Mouse (Mus musculus) gastrocnemius, postnatal 36 days (tissue): ENCODE data around the gene Slc6a19. TPM values are rescaled to one million over a fixed set of nuclear protein-coding genes. Genes with fewer than 3 reads are reported as not detected.
"Not testable (repeated sequence)": the region's sequence is repeated elsewhere in the genome, so short reads cannot be mapped to it uniquely, and the experiment has no call there.

Experiments
- DNase-seq, 2 experiments: peaks; one replicate each; pipeline ENCODE4 v3.0.0; 2022
- intact Hi-C: fragments of 180-260 bp; cut with DNase I; formaldehyde crosslinking; loops from one replicate; pipeline ENCODE4 v1.15.1; 2025
- long read RNA-seq, 2 experiments: library from polyadenylated mRNA; stranded (forward); transcript quantifications; one replicate each; pipeline ENCODE4 v2.0.0; 2021
- total RNA-seq, 2 experiments: library from RNA; stranded (reverse); gene quantifications; 2 replicates each; pipeline ENCODE4 v1.2.3; 2021

The Slc6a19 gene
- not detected for total RNA-seq
- long read RNA-seq, experiment 1 = 0 reads
- long read RNA-seq, experiment 2, partial matches to known transcripts = 1 of 1 reads
- long read RNA-seq, experiment 2, other reads (novel, unspliced or antisense) = 0 of 1 reads

DNA sequence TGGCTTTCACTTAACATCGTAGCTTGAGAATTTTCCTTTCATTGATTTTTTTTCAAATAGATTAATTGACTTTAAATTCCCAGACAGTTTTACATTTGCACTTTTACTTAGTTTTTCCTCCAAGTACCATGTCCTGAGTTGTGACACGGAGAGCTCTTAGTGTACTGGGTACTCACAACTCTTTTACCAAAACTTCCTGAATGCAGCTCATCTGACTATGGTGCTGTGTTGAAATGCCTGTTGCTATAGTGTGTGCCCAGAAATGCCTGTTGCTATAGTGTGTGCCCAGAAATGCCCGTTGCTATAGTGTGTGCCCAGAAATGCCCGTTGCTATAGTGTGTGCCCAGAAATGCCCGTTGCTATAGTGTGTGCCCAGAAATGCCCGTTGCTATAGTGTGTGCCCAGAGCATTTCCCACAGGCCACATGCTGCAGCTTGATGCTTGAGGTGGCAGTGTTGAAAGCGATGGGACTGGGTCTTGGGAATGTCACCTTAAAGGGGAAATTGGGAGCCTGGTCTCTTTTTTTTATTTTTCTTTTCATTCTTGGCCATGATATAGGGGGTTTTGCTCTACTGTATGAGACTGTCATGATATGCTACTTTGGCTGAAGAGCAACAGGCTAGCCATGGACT is at the start of gene Slc6a19:
TSS of gene Slc6a19 (minus strand) at position 172 of the 632 bp plus-strand sequence.
- DNase-seq = no peak
- intact Hi-C loops = no loop called here

DNA sequence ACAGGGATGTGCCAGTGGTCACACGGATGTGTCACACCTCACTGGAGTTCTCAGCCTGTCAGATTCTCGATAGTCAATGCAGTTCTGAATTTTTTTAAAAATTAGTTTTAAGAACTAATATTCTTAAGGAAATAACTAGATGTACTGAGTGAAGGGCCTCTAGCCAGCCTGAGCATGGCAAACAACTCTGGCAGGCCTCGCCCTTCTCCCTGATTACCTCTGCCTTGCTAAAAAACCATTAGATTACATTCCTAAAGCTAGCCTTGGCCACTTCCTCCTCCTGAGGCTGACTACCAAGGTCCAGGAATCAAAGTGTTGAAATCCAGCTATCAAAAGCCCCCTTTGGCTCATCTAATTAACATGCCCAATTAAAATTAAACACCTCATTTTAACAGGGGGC is 46.6 kb upstream of the Slc6a19 start:
- intact Hi-C loops = loop anchor here (10.0 kb wide), 1 partner anchor 1706 kb away; no protein-coding TSS in a partner anchor
- no peak for DNase-seq

DNA sequence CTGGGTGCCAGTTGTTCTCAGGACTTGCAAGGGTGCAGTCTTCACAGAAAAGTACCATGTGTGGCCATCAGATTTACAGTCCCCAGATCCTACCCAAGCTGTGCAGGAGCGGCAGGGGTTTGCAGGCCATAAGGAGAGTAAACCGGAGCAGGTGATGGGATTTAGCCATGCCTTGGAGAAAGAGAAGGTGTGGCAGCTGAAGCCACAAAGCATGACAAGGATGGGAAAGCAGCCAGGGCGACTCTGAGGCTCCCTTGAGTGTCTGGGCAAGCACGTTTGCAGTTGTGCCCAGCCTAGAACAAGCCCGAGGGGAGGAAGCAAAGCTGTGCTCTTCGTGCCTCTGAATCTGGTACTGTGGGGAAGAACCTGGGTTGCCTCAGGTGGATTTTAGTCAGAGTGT is 45.8 kb upstream of the Slc6a19 start:
- no peak for DNase-seq
- intact Hi-C loops = loop anchor here (10.0 kb wide), 1 partner anchor 1706 kb away; no protein-coding TSS in a partner anchor

DNA sequence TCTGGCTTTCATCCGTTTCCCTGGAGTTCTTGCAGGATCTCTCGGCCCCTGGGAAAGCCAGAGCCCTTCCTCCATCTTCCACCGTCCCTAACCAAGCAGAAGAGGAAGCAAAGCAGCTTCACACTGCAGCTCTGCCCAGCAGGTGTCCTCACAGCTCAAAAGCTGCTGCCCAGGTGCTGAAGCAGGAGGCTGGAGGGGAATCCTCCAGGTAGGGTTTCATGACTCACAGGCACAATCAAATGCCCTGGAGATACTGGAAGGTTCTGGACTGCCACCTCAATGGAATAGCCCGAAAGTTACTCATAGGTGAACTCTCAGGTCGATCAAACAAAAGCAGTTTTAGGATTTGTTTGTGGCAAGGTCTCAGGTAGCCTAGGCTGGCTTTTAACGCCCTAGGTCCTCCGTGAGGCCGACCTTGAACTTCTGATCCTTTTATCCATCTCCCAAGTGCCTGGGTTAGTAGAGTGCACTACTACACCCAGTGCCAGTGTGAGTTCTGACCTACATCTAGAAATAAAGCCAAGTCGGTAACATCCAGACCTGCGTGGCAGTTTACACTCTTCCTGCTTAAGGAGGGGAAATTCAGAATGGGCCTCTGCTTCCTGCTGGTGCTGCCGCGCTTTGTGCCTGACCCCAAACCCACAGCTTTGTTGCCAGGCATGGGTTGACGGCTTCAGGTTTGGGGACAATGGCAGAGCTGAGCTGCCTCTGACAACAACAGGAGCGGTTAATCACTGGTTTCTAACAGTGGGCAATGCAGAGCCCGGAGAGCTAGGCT is 44.2 kb upstream of the Slc6a19 start:
- no peak for DNase-seq
- intact Hi-C loops = no loop called here

DNA sequence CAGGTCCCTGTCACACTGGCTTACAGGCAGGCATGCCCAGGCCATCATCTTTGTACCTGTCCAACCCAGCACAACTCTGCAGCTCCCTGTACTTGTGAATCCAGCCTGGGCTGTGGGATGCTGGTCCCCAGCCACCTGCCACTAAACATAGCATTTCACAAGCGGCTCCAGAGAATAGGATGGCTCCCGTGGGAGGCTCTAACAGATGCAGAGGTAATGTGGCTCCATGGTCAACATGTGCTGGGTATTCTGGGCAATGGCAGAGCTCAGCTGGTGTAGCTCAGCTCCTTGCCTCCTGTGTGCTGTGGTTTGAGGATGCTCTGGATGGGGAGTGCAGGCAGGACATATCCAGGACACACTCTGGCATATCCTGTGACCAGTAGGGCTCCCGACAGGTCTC is 39.0 kb upstream of the Slc6a19 start:
- intact Hi-C loops = no loop called here
- DNase-seq = no peak

DNA sequence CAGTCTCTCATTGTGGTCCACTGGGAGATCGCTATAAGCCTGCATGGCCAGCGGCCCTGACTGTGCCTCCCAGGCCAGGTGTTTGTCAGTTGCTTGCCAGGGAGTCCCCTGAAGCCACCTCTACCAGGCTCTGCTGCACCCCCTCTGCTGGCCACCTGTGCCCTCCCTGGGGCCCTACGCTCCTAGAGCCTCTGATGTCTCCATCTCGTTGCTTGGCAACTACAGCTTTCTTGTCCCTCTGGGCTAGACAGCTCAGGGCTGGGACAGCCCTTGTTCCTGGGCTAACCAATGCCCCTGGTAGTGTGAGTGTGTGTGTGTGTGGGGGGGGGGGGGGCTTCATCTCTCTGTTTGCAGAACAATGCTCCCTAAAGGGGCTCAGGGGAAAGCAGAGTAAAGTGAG is 38.3 kb upstream of the Slc6a19 start:
- no peak for DNase-seq
- intact Hi-C loops = no loop called here

DNA sequence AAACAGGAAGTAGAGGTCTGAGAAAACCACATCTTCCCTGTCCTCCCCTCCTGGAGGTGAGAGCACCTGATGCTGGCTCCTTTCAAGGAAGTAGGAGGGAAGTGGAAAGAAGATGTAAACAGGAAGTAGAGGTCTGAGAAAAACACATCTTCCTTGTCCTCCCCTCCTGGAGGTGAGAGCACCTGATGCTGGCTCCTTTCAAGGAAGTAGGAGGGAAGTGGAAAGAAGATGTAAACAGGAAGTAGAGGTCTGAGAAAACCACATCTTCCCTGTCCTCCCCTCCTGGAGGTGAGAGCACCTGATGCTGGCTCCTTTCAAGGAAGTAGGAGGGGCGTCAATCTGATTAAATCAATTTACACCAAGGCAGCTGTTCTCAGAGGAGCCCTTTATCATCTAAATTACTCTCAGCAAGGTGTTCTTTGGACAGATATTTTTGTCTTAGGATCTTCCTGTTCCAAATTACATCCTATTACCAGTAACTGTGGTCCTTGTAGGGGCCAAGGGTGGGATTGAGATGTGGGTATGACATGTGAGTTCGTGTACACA is 35.8 kb upstream of the Slc6a19 start:
- DNase-seq, intact Hi-C loops: not testable (repeated sequence)

DNA sequence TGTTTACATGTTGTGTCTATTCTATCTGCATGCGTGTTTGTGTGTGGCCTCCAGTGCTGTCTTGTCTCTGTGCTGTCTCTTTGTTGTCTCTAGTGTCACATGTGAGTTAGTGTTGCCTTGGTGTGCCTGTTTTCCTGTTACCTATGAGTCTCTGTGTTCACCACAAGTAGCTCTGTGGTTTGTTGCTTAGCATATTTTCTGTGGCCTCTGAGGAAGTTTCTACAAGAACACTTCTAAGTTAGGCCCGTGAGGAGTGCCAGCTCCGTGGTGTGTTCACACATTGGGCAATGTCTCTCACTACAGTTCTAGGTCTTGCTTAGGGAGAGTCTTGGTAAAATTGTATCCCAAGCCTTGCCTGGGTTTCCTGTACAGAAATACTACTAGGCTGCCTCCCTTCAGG is 32.3 kb upstream of the Slc6a19 start:
- intact Hi-C loops = no loop called here
- DNase-seq = no peak

DNA sequence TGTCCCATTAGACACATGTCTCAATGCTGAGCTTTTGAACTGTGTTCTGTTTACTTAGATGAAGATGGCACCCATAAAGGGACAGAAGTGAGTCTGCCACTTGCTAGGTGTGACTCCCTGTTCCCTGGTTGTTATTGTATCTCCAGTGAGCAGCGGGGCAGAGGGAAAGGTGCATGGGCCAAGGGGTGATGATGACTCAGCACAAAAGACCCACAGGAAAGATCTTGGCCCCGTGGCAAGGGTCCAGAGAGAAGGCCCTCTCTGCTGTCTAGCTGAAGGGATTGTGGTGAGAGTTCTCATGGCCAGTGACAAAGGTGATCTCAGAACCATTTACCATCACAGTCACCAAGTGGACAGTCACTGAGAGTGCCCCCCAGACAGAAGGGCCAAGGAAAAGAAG is 31.3 kb upstream of the Slc6a19 start:
- DNase-seq = no peak
- intact Hi-C loops = no loop called here

DNA sequence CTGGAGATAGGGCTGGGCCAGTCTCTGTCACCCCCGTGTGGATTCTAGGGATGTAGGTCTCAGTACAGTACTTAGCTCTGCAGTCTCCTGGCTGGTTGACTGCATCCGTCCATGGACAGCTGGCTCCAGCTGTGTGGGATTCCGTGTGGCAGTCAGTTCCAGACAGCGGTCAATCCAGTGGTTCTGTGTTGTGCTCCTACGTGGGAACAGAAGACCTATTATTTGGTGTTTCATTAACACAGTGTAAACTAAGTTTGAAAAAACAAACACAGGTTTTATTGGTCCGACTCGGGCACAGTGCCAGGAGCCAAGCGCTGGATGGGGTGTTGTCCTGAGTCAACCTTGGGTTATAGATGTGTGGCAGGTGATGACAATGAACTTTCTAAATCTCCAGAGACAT is 30.6 kb upstream of the Slc6a19 start:
- intact Hi-C loops = no loop called here
- DNase-seq = no peak

DNA sequence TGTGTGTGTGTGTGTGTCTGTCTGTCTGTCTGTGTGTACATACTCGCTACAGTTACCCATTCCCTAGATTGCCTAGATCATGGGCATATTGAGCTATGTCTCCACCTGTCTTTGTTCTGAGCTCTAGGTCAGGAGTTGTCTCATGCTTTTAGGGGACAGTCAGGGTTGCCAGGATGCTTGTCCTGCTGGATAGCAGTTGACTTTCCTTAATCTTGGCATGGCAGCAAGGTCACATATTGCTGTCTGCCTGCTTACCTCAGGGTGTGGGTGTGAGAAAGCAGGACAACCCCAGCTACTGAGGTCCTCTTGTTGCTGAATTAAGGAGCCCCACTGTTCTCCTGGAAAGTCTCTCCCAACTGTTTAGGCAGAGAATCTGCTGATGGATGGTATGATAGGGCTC is 29.7 kb upstream of the Slc6a19 start:
- intact Hi-C loops = no loop called here
- no peak for DNase-seq

DNA sequence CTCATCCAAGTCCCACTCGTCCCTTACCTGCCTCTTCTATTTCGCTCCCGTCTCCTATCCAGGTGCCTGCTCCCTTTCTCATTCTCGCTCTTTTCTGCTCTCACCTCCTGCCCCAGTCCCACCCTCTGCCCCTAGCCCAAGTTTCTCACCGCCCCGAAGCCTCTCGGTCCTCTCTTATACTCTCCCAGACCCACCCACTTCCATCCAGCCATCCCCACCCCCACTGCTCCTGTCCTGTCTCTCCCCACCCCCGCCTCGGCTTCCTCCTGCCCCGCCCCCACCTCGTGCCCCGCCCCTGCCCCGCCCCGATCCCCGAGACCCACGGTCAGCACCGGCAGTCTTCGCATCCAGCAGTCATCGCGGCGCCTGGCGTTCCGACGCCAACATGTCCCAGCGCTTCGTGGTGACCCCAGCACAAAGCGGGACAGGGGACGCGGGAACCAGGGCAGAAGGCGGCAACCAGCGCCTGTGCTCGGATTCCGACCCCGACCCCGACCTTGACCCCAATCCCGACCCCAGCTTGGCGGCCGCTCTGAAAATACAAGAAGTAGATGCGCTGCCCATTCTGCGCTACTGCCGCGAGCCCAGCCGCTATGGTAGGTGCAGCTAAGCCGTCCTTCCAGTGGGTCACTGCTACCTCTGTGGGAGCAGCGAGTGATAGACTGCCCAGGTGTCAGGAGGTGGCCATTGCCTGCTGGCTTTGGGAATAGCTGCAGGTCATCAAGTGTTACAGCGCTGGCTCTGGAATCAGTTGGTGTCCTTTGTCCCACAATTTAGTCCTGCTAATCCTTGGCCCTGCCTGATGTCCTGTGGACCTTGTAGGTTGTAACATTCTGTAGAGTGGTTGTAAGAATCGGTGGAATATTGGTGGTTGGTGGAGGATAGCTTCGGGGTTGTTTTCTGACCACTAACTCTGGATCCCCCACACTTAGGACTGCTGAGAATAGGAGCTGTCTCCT is 28.4 kb upstream of the Slc6a19 start, which contains the start of gene Slc12a7:
TSS of gene Slc12a7 (plus strand) at position 353 of the 959 bp plus-strand sequence.
- intact Hi-C loops = no loop called here
- DNase-seq = no peak

DNA sequence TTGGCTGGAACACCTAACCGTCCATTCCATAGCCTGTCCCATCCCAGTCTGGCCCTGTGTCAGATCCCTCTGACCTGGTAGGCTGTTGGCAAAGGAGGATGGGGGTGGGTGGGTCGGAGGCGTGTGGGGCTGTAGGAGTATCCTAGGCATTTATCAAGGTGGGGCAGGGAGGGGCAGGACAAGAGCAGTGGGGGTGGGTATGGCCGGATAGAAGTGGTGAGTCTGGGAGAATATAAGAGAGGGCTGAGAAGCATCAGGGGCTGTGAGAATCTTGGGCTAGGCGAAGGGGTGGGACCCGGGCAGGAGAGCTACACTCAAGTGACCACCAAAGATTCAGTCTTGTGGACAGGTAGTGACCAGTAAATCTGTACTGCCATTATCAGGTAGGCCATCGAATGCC is 27.6 kb upstream of the Slc6a19 start:
- intact Hi-C loops = no loop called here

DNA sequence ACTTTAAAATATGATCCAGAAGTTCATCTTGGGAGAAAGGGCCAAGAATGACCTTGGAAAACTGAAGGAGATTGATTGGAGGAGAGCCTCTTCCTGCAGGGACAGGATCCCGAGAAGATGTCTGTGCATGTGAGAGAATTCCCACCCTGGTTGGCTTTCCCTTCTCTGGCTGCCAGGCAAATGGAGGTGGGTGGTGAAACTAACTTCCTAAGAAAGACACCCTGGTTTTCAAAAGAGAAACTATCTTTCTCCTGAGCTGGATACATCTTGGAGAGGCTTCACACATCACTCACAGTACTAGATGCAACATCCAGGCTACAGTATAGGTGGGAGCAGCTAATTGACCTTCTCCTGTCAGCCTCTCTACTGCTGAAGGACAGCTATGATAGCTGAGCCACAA is 26.2 kb upstream of the Slc6a19 start:
- no peak for DNase-seq
- intact Hi-C loops = no loop called here

More for the DNA sequence above, 27.6 kb upstream of the Slc6a19 start:
- no peak for DNase-seq

DNA sequence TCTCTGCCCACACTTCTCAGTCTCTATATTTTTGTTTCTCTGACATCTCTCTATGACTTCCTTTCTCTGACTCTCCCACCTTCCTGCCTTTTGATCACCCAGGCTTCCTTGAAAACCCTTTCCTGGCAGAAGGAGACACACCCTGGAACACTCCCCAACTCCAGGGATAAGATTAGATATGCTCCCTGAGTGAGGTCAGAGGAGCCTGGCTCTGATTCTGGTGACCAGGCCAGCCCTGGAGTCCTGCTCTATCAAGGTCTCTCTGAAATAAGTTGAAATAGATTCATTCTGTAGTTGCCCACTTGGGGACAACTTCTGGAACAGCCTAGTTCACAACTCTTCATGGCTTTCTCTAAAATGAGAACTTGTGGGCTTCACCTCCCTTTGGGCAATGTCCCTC is 24.0 kb upstream of the Slc6a19 start:
- intact Hi-C loops = no loop called here
- DNase-seq = no peak

DNA sequence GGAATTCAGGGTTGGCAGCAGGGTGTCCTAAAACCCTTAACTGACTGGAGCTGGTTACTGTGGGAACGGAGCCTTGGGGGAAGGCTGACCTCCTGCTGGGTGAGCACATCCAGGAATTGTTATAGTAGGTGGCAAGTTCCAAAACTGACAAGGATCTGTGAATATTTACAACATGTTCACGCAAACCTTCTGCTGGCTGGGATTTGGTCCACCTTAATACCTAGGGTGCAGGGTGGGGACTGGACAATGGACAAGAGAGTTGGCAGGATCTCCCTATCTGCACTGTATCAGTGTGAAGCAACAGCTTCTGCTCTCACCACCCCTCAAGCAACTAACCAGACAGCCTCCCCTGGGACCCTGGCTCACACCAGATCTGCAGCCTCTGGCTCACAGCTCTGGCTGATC is 23.0 kb upstream of the Slc6a19 start:
- peak; percentile 27 to 38 for DNase-seq
- intact Hi-C loops = no loop called here

DNA sequence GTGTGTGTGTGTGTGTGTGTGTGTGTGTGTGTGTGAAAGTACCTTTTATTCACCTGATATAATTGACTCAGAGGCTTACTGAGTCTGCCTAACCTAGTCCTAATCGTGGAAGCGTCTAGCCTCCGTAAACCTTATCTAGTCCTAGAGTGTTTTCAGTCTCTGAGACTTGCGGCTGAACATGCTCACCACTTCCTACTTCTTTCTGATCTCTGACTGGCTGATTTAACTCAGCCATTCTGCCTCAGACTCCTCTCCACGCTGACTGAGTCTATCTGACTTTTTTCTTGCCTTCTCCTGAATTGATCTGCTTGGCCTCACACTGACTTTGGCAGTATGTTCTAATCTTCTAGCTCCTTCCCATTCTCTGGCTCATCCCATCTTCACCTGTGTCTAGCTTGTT is 20.6 kb upstream of the Slc6a19 start:
- no peak for DNase-seq
- intact Hi-C loops = no loop called here

DNA sequence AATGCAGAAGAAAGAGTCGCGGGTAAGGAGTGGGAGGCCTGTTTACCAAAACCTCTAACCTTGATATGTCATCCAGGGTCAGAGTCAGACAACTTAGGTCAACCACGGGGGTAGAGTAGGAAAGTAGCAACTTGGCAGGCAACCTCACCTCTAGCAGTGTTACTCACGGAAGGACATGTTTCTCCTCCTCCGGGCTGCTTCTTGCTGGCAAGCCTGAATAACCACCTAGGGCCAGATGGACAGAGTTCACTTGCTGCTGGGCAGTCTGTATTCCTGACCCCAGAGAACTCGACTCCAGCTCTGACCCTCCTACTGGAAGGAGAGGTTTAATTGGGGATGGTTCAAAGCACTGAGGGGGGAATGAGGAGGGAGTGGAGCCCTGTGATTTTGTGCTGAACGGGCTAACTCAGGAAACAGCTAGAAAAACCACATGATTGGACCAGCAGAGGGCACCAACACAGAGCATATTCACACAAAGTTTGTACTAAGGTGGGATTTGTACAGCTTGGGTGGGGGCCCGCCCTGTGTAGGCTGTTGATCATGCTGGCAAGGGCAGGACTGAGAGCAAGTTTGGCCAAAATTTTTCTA is 18.5 kb upstream of the Slc6a19 start:
- intact Hi-C loops = no loop called here
- DNase-seq = no peak

DNA sequence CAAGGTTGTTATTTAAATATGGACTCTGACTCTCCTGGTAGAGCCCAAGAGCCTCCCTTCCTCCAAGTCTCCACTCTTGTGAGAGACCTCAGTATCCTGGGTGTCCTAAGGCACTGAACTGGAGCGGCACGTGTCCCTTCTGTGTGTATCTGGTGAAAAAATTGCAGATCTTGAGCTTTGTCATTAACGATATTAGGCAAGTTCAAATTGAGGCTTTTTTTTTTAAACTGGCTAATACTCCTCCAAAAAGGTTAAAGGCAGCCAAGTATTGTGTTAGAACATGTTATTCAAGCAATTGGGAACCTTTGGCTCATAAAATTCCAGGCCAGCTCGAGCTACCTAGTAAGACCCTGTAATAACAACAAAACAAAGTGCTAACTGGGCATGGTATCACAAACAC is 15.6 kb upstream of the Slc6a19 start:
- no peak for DNase-seq
- intact Hi-C loops = no loop called here

DNA sequence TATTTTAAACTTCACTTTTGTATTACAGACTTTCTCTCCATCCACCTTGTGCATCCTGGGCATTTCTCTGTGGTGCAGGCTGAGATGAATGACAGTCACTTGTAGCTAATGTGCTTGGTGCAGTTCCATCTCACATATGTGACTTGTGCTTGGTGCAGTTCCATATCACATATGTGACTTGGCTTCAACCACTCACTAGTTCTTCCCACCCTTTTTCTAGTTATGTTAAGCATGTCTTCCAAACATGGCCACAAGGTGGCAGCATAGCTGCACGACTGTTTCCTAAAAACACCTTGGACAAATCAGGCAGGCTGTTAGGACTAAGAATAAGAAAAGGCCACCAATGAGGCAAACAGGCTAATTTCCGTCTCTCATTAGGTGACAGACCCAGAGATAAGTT is 13.6 kb upstream of the Slc6a19 start:
- intact Hi-C loops = loop anchor here (5.0 kb wide), 1 partner anchor 189 kb away; no protein-coding TSS in a partner anchor
- DNase-seq = peak; percentile 51 to 60
